ENCODE assay signal across 22 mouse cellular contexts in genomic region chrX:73412767-73413166, GRCm38 (mm10). TPM values are rescaled to one million over a fixed set of nuclear protein-coding genes. Genes with fewer than 3 reads are reported as not detected.
DNase-seq lines count a peak whose midpoint lies in the region; ATAC-seq and TF ChIP-seq lines count a peak whose summit lies in the region.
"Had no signal": no experiment of that assay in that cellular context is flagged by ENCODE, and none has a peak within 500 bp of the region (broad histone marks: within the 10 kb centered on the region; RNA-seq: fewer than 3 reads in every experiment).

No protein-coding gene starts in this region.

- peak; percentile 36; the same call in 1 of the 2 replicates for TF ChIP-seq CTCF in kidney, postnatal 0 days (IDR thresholded peaks at IDR 0.05; ENCODE audit: low read depth)

- no peaks in the 10 kb centered on the region for H3K36me3 ChIP-seq in kidney, postnatal 0 days (ENCODE audit: insufficient read depth, low read length)
- no peaks in the 10 kb centered on the region for H3K36me3 ChIP-seq in midbrain, embryonic 14.5 days (ENCODE audit: control insufficient read depth, insufficient read depth, low read length)
- H3K36me3 ChIP-seq in midbrain, embryonic 16.5 days (ENCODE audit: control insufficient read depth, insufficient read depth, low read length) = no peaks in the 10 kb centered on the region
- H3K36me3 ChIP-seq: embryonic facial prominence, embryonic 13.5 days; heart, embryonic 10.5 days; hindbrain, embryonic 10.5 days; limb, embryonic 15.5 days had no signal

- no peaks in the 10 kb centered on the region for H3K27me3 ChIP-seq in kidney, postnatal 0 days (ENCODE audit: insufficient read depth, low read length)
- no peaks in the 10 kb centered on the region for H3K27me3 ChIP-seq in midbrain, embryonic 14.5 days (ENCODE audit: control insufficient read depth, insufficient read depth, low read length)
- peaks cover 2% of the 10 kb centered on the region; the same call in 1 of the 2 replicates for H3K27me3 ChIP-seq in midbrain, embryonic 16.5 days (ENCODE audit: control insufficient read depth, insufficient read depth, low read depth, low read length)

- no peaks in the 10 kb centered on the region for H3K4me1 ChIP-seq in kidney, postnatal 0 days (replicated peaks; ENCODE audit: insufficient read depth, low read length)
- H3K4me1 ChIP-seq in midbrain, embryonic 14.5 days (ENCODE audit: control insufficient read depth, insufficient read depth, low read length) = no peaks in the 10 kb centered on the region
- H3K4me1 ChIP-seq in midbrain, embryonic 16.5 days (ENCODE audit: control insufficient read depth, insufficient read depth, low read length) = no peaks in the 10 kb centered on the region
- H3K4me1 ChIP-seq: embryonic facial prominence, embryonic 13.5 days; heart, embryonic 10.5 days; limb, embryonic 15.5 days had no signal

- no peak overlapping the region for H3K4me2 ChIP-seq in kidney, postnatal 0 days (ENCODE audit: low read length)
- H3K4me2 ChIP-seq in midbrain, embryonic 14.5 days (ENCODE audit: low read length) = no peak overlapping the region
- H3K4me2 ChIP-seq in midbrain, embryonic 16.5 days (ENCODE audit: low read length) = no peak overlapping the region
- H3K4me2 ChIP-seq: embryonic facial prominence, embryonic 13.5 days; limb, embryonic 15.5 days had no signal

- no peak for ATAC-seq in kidney, postnatal 0 days (replicated peaks; ENCODE audit: low FRiP score, low read depth)
- ATAC-seq in midbrain, embryonic 14.5 days (ENCODE audit: low FRiP score, low TSS enrichment) = no peak
- ATAC-seq in midbrain, embryonic 16.5 days = no peak
- ATAC-seq: inflammation-experienced regulatory T-cells, adult 6 months had no signal

- H3K9me3 ChIP-seq in kidney, postnatal 0 days (replicated peaks; ENCODE audit: low read length) = no peaks in the 10 kb centered on the region
- peaks cover 4% of the 10 kb centered on the region; the same call in 1 of the 2 replicates for H3K9me3 ChIP-seq in midbrain, embryonic 14.5 days (ENCODE audit: control insufficient read depth, low read length)
- no peaks in the 10 kb centered on the region for H3K9me3 ChIP-seq in midbrain, embryonic 16.5 days (replicated peaks; ENCODE audit: control insufficient read depth, low read length, poor library complexity, severe bottlenecking)
- H3K9me3 ChIP-seq: embryonic facial prominence, embryonic 13.5 days; heart, embryonic 10.5 days; hindbrain, embryonic 10.5 days; limb, embryonic 15.5 days had no signal

- H3K4me3 ChIP-seq in kidney, postnatal 0 days (replicated peaks; ENCODE audit: low read depth, low read length) = no peak overlapping the region
- H3K4me3 ChIP-seq in midbrain, embryonic 14.5 days (replicated peaks; ENCODE audit: low read depth, low read length) = no peak overlapping the region
- H3K4me3 ChIP-seq in midbrain, embryonic 16.5 days (ENCODE audit: low read depth, low read length) = no peak overlapping the region
- H3K4me3 ChIP-seq: embryonic facial prominence, embryonic 13.5 days; heart, embryonic 10.5 days; hindbrain, embryonic 10.5 days; limb, embryonic 15.5 days; megakaryocyte, embryonic 14.5 days had no signal

- no peak overlapping the region for H3K27ac ChIP-seq in kidney, postnatal 0 days
- no peak overlapping the region for H3K27ac ChIP-seq in midbrain, embryonic 14.5 days (replicated peaks; ENCODE audit: low read depth, low read length)
- no peak overlapping the region for H3K27ac ChIP-seq in midbrain, embryonic 16.5 days (ENCODE audit: low read length)
- H3K27ac ChIP-seq: embryonic facial prominence, embryonic 13.5 days; heart, embryonic 10.5 days; hindbrain, embryonic 10.5 days; limb, embryonic 15.5 days had no signal

- no peak overlapping the region for H3K9ac ChIP-seq in kidney, postnatal 0 days (ENCODE audit: low read depth, low read length)
- H3K9ac ChIP-seq in midbrain, embryonic 14.5 days (replicated peaks; ENCODE audit: low read length) = no peak overlapping the region
- no peak overlapping the region for H3K9ac ChIP-seq in midbrain, embryonic 16.5 days (ENCODE audit: low read depth, low read length)
- H3K9ac ChIP-seq: embryonic facial prominence, embryonic 13.5 days; limb, embryonic 15.5 days had no signal

- peak; percentile 3 for DNase-seq in kidney, postnatal 0 days (ENCODE audit: low spot score)
- no peak for DNase-seq in kidney, postnatal 25 days
- peak; percentile 10 for DNase-seq in midbrain, embryonic 14.5 days
- peak; percentile 15 for DNase-seq in A20 (ENCODE audit: low read depth, low spot score)
- peak; percentile 10 for DNase-seq in brain, adult 2 months (ENCODE audit: low read depth, low spot score)
- DNase-seq in retina, embryonic 14.5 days (ENCODE audit: low spot score) = no peak
- DNase-seq in cerebellum, adult 9-10 months = no peak
- DNase-seq: cerebellum, adult 9-11 months; kidney, adult 2 months; kidney, postnatal 14 days; retina, postnatal 1 day; thymus, postnatal 36 days had no signal

- WGBS in kidney, postnatal 0 days = 32% methylated on average over 1 of the region's 1 CpGs
- WGBS in midbrain, embryonic 14.5 days = 21% methylated on average over 1 of the region's 1 CpGs
- 48% methylated on average over 1 of the region's 1 CpGs for WGBS in midbrain, embryonic 16.5 days

RNA-seq across cellular contexts. Expression of gene Zfp92, which starts 1.9 kb away (rescaled TPM):
- 0.04 and 0.05 TPM in 2 replicates for polyA plus RNA-seq in kidney, postnatal 0 days (2015; fragmentation: Nextera tagmentation; extraction: Ambion mirVana)
- 0.65 and 0.87 TPM in 2 replicates for polyA plus RNA-seq in midbrain, embryonic 14.5 days (2014; fragmentation: Nextera tagmentation; extraction: Ambion mirVana)
- polyA plus RNA-seq in midbrain, embryonic 16.5 days (2015; fragmentation: Nextera tagmentation; extraction: Ambion mirVana) = 2.2 and 2.5 TPM in 2 replicates
- polyA plus RNA-seq: heart, postnatal 0 days; liver, embryonic 16.5 days had no signal

RNA-seq across cellular contexts. Expression of gene Gm18336, which starts 14.2 kb away (rescaled TPM):
- polyA plus RNA-seq in kidney, postnatal 0 days (2015; fragmentation: Nextera tagmentation; extraction: Ambion mirVana) = not detected in 2 replicates
- polyA plus RNA-seq in midbrain, embryonic 14.5 days (2014; fragmentation: Nextera tagmentation; extraction: Ambion mirVana) = not detected in 2 replicates
- polyA plus RNA-seq in midbrain, embryonic 16.5 days (2015; fragmentation: Nextera tagmentation; extraction: Ambion mirVana) = 0.08 and 0.11 TPM in 2 replicates
- polyA plus RNA-seq: embryonic facial prominence, embryonic 13.5 days; heart, embryonic 10.5 days; heart, postnatal 0 days; hindbrain, embryonic 10.5 days; inflammation-experienced regulatory T-cells, adult 6 months; kidney, adult 2 months; limb, embryonic 15.5 days; liver, embryonic 16.5 days had no signal

RNA-seq across cellular contexts. Expression of gene Trex2, which starts 22.4 kb away (rescaled TPM):
- polyA plus RNA-seq in kidney, postnatal 0 days (2015; fragmentation: Nextera tagmentation; extraction: Ambion mirVana) = 0.12 and 0.18 TPM in 2 replicates
- polyA plus RNA-seq in midbrain, embryonic 14.5 days (2014; fragmentation: Nextera tagmentation; extraction: Ambion mirVana) = not detected in 2 replicates
- polyA plus RNA-seq in midbrain, embryonic 16.5 days (2015; fragmentation: Nextera tagmentation; extraction: Ambion mirVana) = not detected in 2 replicates
- polyA plus RNA-seq: frontal cortex, adult 2 months; heart, embryonic 10.5 days; heart, postnatal 0 days; inflammation-experienced regulatory T-cells, adult 6 months; kidney, adult 2 months; liver, embryonic 16.5 days had no signal

RNA-seq across cellular contexts. Expression of gene Haus7, which starts 46.1 kb away (rescaled TPM):
- polyA plus RNA-seq in kidney, postnatal 0 days (2015; fragmentation: Nextera tagmentation; extraction: Ambion mirVana) = 40.3 and 49.3 TPM in 2 replicates
- 67.1 and 69.1 TPM in 2 replicates for polyA plus RNA-seq in midbrain, embryonic 14.5 days (2014; fragmentation: Nextera tagmentation; extraction: Ambion mirVana)
- polyA plus RNA-seq in midbrain, embryonic 16.5 days (2015; fragmentation: Nextera tagmentation; extraction: Ambion mirVana) = 68.9 and 70.9 TPM in 2 replicates

Comparison
In these comparisons a context has a peak if more than half of its experiments do, and no peak if none do; other contexts are left out.
1. DNase-seq: peak in kidney, postnatal 0 days (single experiment), midbrain, embryonic 14.5 days (single experiment), A20 (single experiment) and brain, adult 2 months (single experiment); none in kidney, postnatal 25 days (0 of 2), retina, embryonic 14.5 days (single experiment) and cerebellum, adult 9-10 months (single experiment).